ENCODE assay signal across 16 mouse cellular contexts in the genomic region with DNA sequence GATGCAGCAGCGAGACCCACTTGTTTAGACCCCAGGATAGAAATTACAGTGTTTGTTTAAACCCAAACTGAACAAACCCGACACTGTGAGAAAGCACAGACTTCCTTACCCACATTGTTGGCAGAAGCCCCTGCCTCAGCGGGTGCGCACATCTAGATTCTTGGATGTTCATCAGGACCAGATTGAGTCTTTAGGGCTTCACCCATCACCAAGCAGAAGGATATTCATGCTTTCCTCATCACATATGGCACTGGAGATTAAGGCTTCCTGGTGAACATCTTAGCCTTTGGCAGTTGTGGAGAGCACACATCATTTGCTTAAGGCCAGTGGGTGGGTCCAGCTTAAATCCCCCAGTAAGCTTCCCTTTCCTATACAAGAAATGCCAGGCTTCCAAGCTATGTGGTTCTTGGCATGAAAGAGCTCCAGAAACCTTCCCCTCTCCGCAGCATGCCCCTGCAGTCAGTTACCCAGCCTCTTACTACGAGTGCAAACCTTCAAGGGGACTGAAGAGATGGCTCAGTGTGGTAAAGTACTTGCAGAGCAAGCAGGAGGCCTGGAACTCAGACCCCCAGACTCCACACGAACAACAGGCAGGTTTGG.
"Had no signal": no experiment of that assay in that cellular context is flagged by ENCODE, and none has a peak within 500 bp of the region (broad histone marks: within the 10 kb centered on the region; RNA-seq: fewer than 3 reads in every experiment).

No protein-coding gene starts in this region.

- ATAC-seq: liver, embryonic 12.5 days had no signal

- H3K27ac ChIP-seq: kidney, embryonic 15.5 days; left cerebral cortex, adult 2 months; limb, embryonic 15.5 days; liver, embryonic 12.5 days; midbrain, embryonic 12.5 days; neural tube, embryonic 12.5 days; stomach, embryonic 15.5 days had no signal

- H3K9me3 ChIP-seq: kidney, embryonic 15.5 days; limb, embryonic 15.5 days; liver, embryonic 12.5 days; midbrain, embryonic 12.5 days; neural tube, embryonic 12.5 days; stomach, embryonic 15.5 days had no signal

- H3K4me3 ChIP-seq: kidney, embryonic 15.5 days; left cerebral cortex, adult 2 months; limb, embryonic 15.5 days; liver, embryonic 12.5 days; midbrain, embryonic 12.5 days; myocyte; neural tube, embryonic 12.5 days; stomach, embryonic 15.5 days had no signal

- DNase-seq: kidney, adult 2 months; kidney, postnatal 14 days; lung, embryonic 14.5 days; lung, postnatal 10 days; lung, postnatal 4 days; right cerebral cortex, postnatal 14 days; thymus, adult 2 months; thymus, postnatal 25 days had no signal

- H3K4me2 ChIP-seq: kidney, embryonic 15.5 days; limb, embryonic 15.5 days; liver, embryonic 12.5 days; lung, embryonic 14.5 days; midbrain, embryonic 12.5 days; neural tube, embryonic 12.5 days; stomach, embryonic 15.5 days had no signal

- H3K4me1 ChIP-seq: limb, embryonic 15.5 days; liver, embryonic 12.5 days; stomach, embryonic 15.5 days had no signal

- H3K9ac ChIP-seq: kidney, embryonic 15.5 days; limb, embryonic 15.5 days; liver, embryonic 12.5 days; lung, embryonic 14.5 days; midbrain, embryonic 12.5 days; neural tube, embryonic 12.5 days; stomach, embryonic 15.5 days had no signal

- H3K36me3 ChIP-seq: kidney, embryonic 15.5 days; limb, embryonic 15.5 days; liver, embryonic 12.5 days; midbrain, embryonic 12.5 days; neural tube, embryonic 12.5 days; stomach, embryonic 15.5 days had no signal

- H3K27me3 ChIP-seq: kidney, embryonic 15.5 days; limb, embryonic 15.5 days; liver, embryonic 12.5 days; neural tube, embryonic 12.5 days; stomach, embryonic 15.5 days had no signal
